Mouse (Mus musculus) hindbrain, embryonic 11.5 days (tissue): ENCODE results near the gene Aip. TPM values are rescaled to one million over a fixed set of nuclear protein-coding genes. Genes with fewer than 3 reads are reported as not detected.
"Not testable (repeated sequence)": the region's sequence is repeated elsewhere in the genome, so short reads cannot be mapped to it uniquely, and the experiment has no call there.

ENCODE experiments used
- ATAC-seq: fragments of 200-750 bp; cut with Nextera tagmentation; 2 replicates; pipeline ENCODE4 v1.8.0; 2017; ENCODE audit warnings: mild to moderate bottlenecking, moderate TSS enrichment, moderate library complexity; ENCODE audit not compliant: low FRiP score
- DNase-seq: peaks from one replicate; pipeline ENCODE4 v3.0.0-alpha.2; 2015; ENCODE audit warnings: low spot score
- H3K27ac ChIP-seq: fragments of 300-500 bp; sonication (generic); 2 replicates; pipeline ENCODE4 v1.5.1; 2014; ENCODE audit warnings: mild to moderate bottlenecking, low read depth, low read length
- H3K27me3 ChIP-seq: fragments of 300-500 bp; sonication (generic); 2 replicates; pipeline ENCODE4 v1.6.1; 2014; ENCODE audit warnings: mild to moderate bottlenecking, low read length, moderate library complexity, mixed read lengths; ENCODE audit not compliant: control insufficient read depth, insufficient read depth
- H3K36me3 ChIP-seq: fragments of 300-500 bp; sonication (generic); 2 replicates; pipeline ENCODE4 v1.6.1; 2014; ENCODE audit warnings: mild to moderate bottlenecking, low read length, moderate library complexity, mixed read lengths; ENCODE audit not compliant: control insufficient read depth, insufficient read depth
- H3K4me1 ChIP-seq: fragments of 300-500 bp; sonication (generic); replicated peaks from 2 replicates; pipeline ENCODE4 v1.6.1; 2014; ENCODE audit warnings: low read length, mixed read lengths; ENCODE audit not compliant: control insufficient read depth, insufficient read depth
- H3K4me2 ChIP-seq: fragments of 300-500 bp; sonication (generic); replicated peaks from 2 replicates; pipeline ENCODE4 v1.6.1; 2014; ENCODE audit warnings: mild to moderate bottlenecking, low read depth, low read length
- H3K4me3 ChIP-seq: fragments of 300-500 bp; sonication (generic); 2 replicates; pipeline ENCODE4 v1.5.1; 2014; ENCODE audit warnings: low read depth, low read length
- H3K9ac ChIP-seq: fragments of 300-500 bp; sonication (generic); 2 replicates; pipeline ENCODE4 v1.6.1; 2014; ENCODE audit warnings: low read depth, low read length
- H3K9me3 ChIP-seq: fragments of 300-500 bp; sonication (generic); 2 replicates; pipeline ENCODE4 v1.6.1; 2016; ENCODE audit warnings: low read length; ENCODE audit not compliant: control insufficient read depth
- WGBS: fragments of 180-500 bp; shearing (Covaris S2); extraction: QIAGEN DNeasy Blood & Tissue Kit; methylation state at CpG from one replicate; pipeline ENCODE4 v1.1.7; 2014; 5-methylcytosine and 5-hydroxymethylcytosine counted together
- polyA plus RNA-seq: library from polyadenylated mRNA; unstranded; fragments of >200 nt; fragmentation: Nextera tagmentation; extraction: Ambion mirVana; gene quantifications from 2 replicates; pipeline ENCODE4 v1.2.1, GENCODE M21; 2014

The Aip gene
- polyA plus RNA-seq, 1 experiment from 2014 or later = 67.4 TPM

DNA sequence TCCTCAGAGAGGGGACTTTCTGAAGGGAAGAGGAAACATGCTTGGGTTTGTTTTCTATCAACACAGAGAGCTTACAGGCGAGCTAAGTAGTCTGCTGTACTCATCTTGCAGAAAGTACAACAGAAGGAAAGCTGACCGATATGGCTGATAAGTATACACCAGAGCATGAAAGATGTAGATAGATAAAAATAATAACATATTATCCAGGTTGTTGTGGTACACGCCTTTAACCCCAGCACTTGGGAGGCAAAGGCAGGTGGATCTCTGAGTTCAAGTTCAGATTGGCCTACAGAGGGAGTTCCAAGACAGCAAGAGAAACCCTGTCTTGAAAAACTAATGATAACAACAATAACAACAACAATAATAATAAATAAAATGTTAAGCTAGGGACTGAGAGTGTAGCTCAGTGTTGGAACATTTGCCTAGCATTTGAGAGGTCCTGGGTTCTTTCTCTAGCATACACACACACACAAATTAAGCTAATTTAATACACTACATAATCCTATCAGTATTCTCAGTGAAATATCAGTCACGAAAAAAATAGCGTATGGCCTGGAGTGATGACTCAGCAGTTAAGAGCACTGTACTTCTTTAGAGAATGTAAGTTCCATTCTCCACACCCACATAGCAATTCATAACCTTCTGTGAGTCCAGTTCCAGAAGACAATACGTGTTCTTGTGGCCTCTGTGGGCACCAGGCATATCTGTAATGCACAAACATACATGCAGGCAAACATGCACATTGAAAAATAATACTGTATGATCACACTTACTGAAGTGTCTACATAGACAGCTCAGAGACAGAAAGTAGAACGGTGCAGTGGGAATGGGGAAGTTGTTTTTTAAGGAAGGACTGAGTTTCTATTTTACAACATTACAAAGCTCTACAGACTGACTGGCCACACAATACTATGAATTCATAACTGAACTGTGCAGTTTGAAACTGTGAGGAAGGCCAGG is 3.0 kb downstream of the Aip start:
- no peak overlapping the region for H3K4me2 ChIP-seq
- no peaks in the 10 kb centered on the region for H3K9me3 ChIP-seq
- no peaks in the 10 kb centered on the region for H3K36me3 ChIP-seq
- H3K9ac ChIP-seq = no peak overlapping the region
- H3K4me3 ChIP-seq = no peak overlapping the region
- H3K27ac ChIP-seq = no peak overlapping the region
- no peaks in the 10 kb centered on the region for H3K27me3 ChIP-seq
- peaks cover 7% of the 10 kb centered on the region; the same call in 1 of the 2 replicates for H3K4me1 ChIP-seq
- DNase-seq = no peak
- ATAC-seq = no peak
- WGBS = 81% methylated on average over 7 of the region's 7 CpGs

DNA sequence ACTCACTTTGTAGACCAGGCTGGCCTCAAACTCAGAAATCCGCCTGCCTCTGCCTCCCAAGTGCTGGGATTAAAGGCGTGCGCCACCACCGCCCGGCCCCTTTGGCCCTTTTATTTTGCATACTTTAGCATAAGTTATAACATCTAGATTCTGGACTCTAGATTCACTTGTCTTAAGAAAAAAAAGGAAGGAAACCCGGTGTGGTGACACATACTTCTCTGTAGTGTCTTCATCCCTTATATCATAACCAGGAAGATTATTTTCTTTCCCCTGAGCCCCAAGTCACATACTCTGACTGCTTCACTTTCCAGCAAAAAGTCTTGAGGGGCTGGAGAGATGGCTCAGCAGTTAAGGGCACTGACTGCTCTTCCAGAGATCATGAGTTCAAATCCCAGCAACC is 3.8 kb downstream of the Aip start:
- H3K36me3 ChIP-seq, ATAC-seq, DNase-seq, H3K4me3 ChIP-seq, H3K27ac ChIP-seq, H3K9me3 ChIP-seq, H3K4me1 ChIP-seq, H3K4me2 ChIP-seq, H3K27me3 ChIP-seq, H3K9ac ChIP-seq: not testable (repeated sequence)
- 52% methylated on average over 6 of the region's 6 CpGs for WGBS

DNA sequence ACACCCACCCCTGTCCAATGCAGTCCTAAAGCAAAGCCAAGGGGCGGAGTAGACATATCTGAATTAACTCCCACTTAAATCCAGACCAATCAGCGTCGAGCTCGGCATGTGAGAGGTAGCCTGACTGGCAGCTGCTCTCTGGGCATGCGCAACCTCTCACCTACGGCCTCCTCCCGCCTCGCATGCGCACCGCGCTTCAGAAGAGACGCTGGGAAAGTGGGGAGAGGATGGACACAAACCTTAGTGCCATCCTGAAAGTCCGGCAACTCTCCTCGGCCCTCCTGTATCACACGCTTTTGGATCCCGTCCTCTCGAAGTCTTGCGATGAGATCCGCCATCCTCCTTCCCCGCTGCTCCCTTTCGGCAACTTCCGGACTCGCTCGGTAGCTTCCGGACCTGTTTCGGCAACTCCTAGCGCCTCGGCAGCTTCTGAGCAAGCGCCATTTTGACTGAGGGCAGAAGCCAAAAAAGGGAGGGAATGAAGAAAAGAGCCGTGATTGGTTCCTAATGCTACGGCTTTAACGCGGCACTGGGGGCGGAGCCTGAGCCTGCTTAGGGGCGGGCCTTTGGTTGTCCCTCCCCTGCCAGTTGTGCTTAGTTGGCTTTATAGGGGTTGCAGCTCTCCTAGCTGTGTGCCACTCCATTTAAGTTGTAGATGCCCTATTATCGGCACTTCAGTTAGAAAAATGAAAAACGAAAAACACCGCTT is 4.4 kb downstream of the Aip start:
- WGBS = 4% methylated on average over 38 of the region's 38 CpGs
- Histone ChIP-seq H3K4me2 (peak overlapping the region; percentile 48), H3K4me3 (peak overlapping the region; percentile 30), H3K9me3 (no peaks in the 10 kb centered on the region), H3K36me3 (no peaks in the 10 kb centered on the region), H3K27me3 (no peaks in the 10 kb centered on the region), H3K27ac (peak overlapping the region; percentile 67; the same call in 1 of the 2 replicates), H3K4me1 (0 out of 2 replicates have a peak, but pooled peaks cover 3% of the 10 kb centered on the region), H3K9ac (peak overlapping the region; percentile 51)
- ATAC-seq (peak; percentile 77), DNase-seq (peak; percentile 99)

DNA sequence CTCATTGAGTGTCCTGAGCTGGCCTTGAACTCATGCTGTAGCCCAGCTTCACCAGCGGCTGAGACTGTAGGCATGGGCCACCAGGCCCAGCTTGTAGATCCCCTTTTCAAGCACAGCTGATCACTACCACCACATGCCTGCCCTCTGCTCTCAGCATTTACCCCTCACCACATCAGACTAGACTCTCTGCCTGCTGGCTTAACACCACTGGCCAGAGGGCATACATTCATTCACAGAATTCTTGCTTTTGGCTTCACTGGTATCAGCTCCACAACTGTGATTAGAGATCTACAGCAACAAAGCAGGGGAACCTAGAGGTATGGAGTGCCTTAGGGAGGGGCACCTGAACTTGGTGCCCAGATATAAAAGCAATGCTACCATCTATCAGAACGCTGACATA is 5.2 kb downstream of the Aip start:
- Histone ChIP-seq H3K27me3 (no peaks in the 10 kb centered on the region), H3K4me1 (0 out of 2 replicates have a peak, but pooled peaks cover 3% of the 10 kb centered on the region), H3K9me3 (no peaks in the 10 kb centered on the region), H3K27ac (no peak overlapping the region), H3K36me3 (0 out of 2 replicates have a peak, but pooled peaks cover 2% of the 10 kb centered on the region), H3K4me3 (peak overlapping the region; percentile 30), H3K4me2 (peak overlapping the region; percentile 48; the same call in 1 of the 2 replicates), H3K9ac (no peak overlapping the region)
- ATAC-seq = no peak
- WGBS = 94% methylated on average over 2 of the region's 2 CpGs
- no peak for DNase-seq

DNA sequence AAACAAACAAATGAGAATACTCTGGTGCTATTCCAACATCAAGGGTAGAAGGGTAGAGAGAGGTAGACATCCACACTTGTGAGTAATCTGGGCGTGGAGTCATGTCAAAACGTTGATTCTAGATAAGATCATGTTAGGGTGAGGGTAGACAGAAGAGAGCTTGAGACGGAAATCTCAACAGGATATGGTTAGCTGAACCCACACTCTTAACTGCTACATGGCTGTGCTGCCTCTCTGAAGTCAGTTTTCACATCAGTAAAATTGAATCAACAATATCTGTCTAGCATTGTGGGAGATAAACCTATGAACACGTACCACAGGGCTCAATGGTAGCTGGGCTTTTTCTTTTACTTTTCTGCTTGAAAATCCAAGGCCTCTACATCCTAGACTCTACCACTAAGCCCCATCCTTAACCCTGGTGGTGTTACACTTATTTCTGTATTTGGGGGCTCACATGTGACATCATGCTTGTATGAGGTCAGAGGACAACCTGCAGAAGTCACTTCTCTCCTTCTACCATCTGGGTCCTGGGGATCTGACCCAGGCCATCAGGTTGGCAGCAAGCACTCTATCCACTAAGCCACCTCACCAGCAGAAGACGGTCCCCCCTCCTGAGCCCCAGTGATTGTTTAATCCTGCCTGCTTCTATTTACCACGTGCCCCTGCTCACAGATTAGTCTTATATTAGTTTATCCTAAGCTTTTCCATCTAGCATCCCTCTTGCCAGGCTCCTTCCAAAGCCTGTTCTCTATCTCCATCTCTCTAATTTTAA is 5.8 kb downstream of the Aip start:
- ATAC-seq (no peak), DNase-seq (no peak)
- Histone ChIP-seq H3K27me3 (no peaks in the 10 kb centered on the region), H3K27ac (no peak overlapping the region), H3K9ac (no peak overlapping the region), H3K4me2 (no peak overlapping the region), H3K4me1 (0 out of 2 replicates have a peak, but pooled peaks cover 3% of the 10 kb centered on the region), H3K9me3 (no peaks in the 10 kb centered on the region), H3K36me3 (0 out of 2 replicates have a peak, but pooled peaks cover 2% of the 10 kb centered on the region), H3K4me3 (no peak overlapping the region)
- WGBS = 90% methylated on average over 6 of the region's 6 CpGs

DNA sequence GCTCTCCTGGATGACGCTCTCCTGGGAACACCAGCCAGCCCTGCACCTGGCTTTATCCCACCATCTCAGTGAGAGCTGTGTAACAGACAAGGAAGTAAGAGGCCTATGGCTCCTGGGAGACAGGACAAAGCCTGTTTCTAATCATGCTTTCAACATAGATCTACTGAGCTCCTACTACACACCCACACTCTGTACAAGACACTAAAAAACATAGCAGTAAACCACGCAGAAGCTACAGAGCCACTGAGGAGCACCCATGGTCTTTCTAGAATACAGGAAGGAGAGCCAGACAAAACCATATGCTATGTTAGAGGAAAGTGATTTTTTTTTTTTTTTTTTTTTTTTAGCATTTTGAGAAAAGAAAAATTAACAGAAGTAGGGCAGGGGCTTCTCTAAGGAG is 7.3 kb downstream of the Aip start:
- H3K9ac ChIP-seq = no peak overlapping the region
- H3K27me3 ChIP-seq = no peaks in the 10 kb centered on the region
- DNase-seq = no peak
- 0 out of 2 replicates have a peak, but pooled peaks cover 2% of the 10 kb centered on the region for H3K36me3 ChIP-seq
- H3K4me1 ChIP-seq = 0 out of 2 replicates have a peak, but pooled peaks cover 3% of the 10 kb centered on the region
- H3K4me2 ChIP-seq = no peak overlapping the region
- no peak overlapping the region for H3K27ac ChIP-seq
- no peak overlapping the region for H3K4me3 ChIP-seq
- H3K9me3 ChIP-seq = no peaks in the 10 kb centered on the region
- ATAC-seq = no peak
- WGBS = 89% methylated on average over 2 of the region's 2 CpGs

DNA sequence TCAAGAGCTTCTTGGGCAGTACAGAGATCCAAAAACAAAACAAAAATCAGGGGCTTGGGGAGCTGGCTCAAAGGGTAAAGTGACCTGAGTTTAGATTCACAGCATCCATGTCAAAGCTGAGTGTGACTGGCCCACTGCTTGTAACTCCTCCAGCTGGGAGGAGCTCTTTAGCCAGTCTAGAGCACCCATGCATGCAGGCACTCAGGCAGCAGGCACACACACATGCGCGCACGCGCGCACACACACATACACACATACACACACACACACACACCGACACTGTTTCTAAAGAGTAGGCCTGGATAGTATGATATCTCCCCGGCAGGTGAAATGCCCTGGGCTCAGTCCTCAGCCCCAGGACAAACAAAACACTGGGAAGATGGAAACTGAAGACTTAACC is 8.7 kb downstream of the Aip start:
- H3K36me3 ChIP-seq = 0 out of 2 replicates have a peak, but pooled peaks cover 2% of the 10 kb centered on the region
- H3K27me3 ChIP-seq = no peaks in the 10 kb centered on the region
- no peak overlapping the region for H3K4me2 ChIP-seq
- H3K27ac ChIP-seq = no peak overlapping the region
- 0 out of 2 replicates have a peak, but pooled peaks cover 3% of the 10 kb centered on the region for H3K4me1 ChIP-seq
- ATAC-seq = no peak
- no peak for DNase-seq
- no peaks in the 10 kb centered on the region for H3K9me3 ChIP-seq
- WGBS = 97% methylated on average over 7 of the region's 7 CpGs
- H3K4me3 ChIP-seq = no peak overlapping the region
- no peak overlapping the region for H3K9ac ChIP-seq

DNA sequence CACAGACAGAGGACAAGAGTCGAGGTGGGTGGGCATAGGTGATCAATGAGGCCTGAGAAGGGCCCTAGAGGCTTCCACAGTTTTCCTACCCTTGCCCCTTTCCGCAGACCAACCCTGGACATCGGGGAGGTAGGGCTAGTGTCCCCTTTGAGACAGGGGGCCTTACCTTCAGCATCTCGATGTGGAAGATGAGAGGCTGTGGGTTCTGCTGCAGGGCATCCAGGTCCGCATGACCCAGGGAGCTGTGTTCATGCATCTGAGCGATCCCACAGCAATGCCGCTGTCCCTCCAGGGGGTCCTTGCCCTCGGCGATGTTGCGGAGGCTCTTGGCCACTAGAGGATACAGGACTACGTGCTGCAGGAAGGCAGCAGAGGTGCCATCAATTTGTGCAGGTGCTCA is 9.8 kb downstream of the Aip start:
- no peaks in the 10 kb centered on the region for H3K27me3 ChIP-seq
- DNase-seq (no peak), ATAC-seq (no peak)
- no peak overlapping the region for H3K27ac ChIP-seq
- H3K9me3 ChIP-seq = no peaks in the 10 kb centered on the region
- 0 out of 2 replicates have a peak, but pooled peaks cover 2% of the 10 kb centered on the region for H3K36me3 ChIP-seq
- no peak overlapping the region for H3K4me2 ChIP-seq
- 88% methylated on average over 11 of the region's 11 CpGs for WGBS
- H3K4me1 ChIP-seq = 0 out of 2 replicates have a peak, but pooled peaks cover 3% of the 10 kb centered on the region
- H3K9ac ChIP-seq = no peak overlapping the region
- H3K4me3 ChIP-seq = no peak overlapping the region
